Mouse (Mus musculus): ENCODE measurements around the gene Ddx39b. TPM values are rescaled to one million over a fixed set of nuclear protein-coding genes. Genes with fewer than 3 reads are reported as not detected.
"Not testable (repeated sequence)": the region's sequence is repeated elsewhere in the genome, so short reads cannot be mapped to it uniquely, and the experiment has no call there.

Ddx39b gene
- polyA plus RNA-seq, 1 experiment from 2014 or later = 466 TPM

- H3K4me2 ChIP-seq (ENCODE audit: low read length); H3K9ac ChIP-seq (replicated peaks; ENCODE audit: low read depth, low read length): not testable (repeated sequence)
Observed at GRCm38 (mm10) chr17:35295796-35296195, 54.2 kb downstream of the Ddx39b start.

GRCm38 (mm10) chr17:35300261-35300945 is 58.9 kb downstream of the Ddx39b start:
- not testable (repeated sequence) for H3K27ac ChIP-seq (ENCODE audit: low read length); H3K36me3 ChIP-seq (ENCODE audit: control insufficient read depth, insufficient read depth); H3K9me3 ChIP-seq (ENCODE audit: control insufficient read depth, low read length); H3K27me3 ChIP-seq (replicated peaks; ENCODE audit: control insufficient read depth, insufficient read depth, low read length); H3K4me3 ChIP-seq (replicated peaks; ENCODE audit: low read length); H3K9ac ChIP-seq (replicated peaks; ENCODE audit: low read depth, low read length); H3K4me2 ChIP-seq (ENCODE audit: low read length); H3K4me1 ChIP-seq (replicated peaks; ENCODE audit: control insufficient read depth, insufficient read depth, low read length); ATAC-seq
- 86% methylated on average over 7 of the region's 7 CpGs for WGBS

More at GRCm38 (mm10) chr17:35295796-35296195, 54.2 kb downstream of the Ddx39b start:
- not testable (repeated sequence) for H3K4me3 ChIP-seq (replicated peaks; ENCODE audit: low read length); H3K36me3 ChIP-seq (ENCODE audit: control insufficient read depth, insufficient read depth); H3K27ac ChIP-seq (ENCODE audit: low read length); ATAC-seq; H3K27me3 ChIP-seq (replicated peaks; ENCODE audit: control insufficient read depth, insufficient read depth, low read length); H3K4me1 ChIP-seq (replicated peaks; ENCODE audit: control insufficient read depth, insufficient read depth, low read length); H3K9me3 ChIP-seq (ENCODE audit: control insufficient read depth, low read length)
- WGBS = 5% methylated on average over 5 of the region's 5 CpGs

- H3K4me2 ChIP-seq (ENCODE audit: low read length) = no peak overlapping the region
- WGBS = 23% methylated on average over 13 of the region's 13 CpGs
- H3K9ac ChIP-seq (replicated peaks; ENCODE audit: low read depth, low read length) = no peak overlapping the region
- no peak overlapping the region for H3K4me3 ChIP-seq (replicated peaks; ENCODE audit: low read length)
- no peaks in the 10 kb centered on the region for H3K27me3 ChIP-seq (replicated peaks; ENCODE audit: control insufficient read depth, insufficient read depth, low read length)
- no peak for ATAC-seq
- no peaks in the 10 kb centered on the region for H3K36me3 ChIP-seq (ENCODE audit: control insufficient read depth, insufficient read depth)
- no peak overlapping the region for H3K27ac ChIP-seq (ENCODE audit: low read length)
- no peaks in the 10 kb centered on the region for H3K4me1 ChIP-seq (replicated peaks; ENCODE audit: control insufficient read depth, insufficient read depth, low read length)
- H3K9me3 ChIP-seq (ENCODE audit: control insufficient read depth, low read length) = no peaks in the 10 kb centered on the region
Observed at GRCm38 (mm10) chr17:35301645-35302258, 60.2 kb downstream of the Ddx39b start.

DNA sequence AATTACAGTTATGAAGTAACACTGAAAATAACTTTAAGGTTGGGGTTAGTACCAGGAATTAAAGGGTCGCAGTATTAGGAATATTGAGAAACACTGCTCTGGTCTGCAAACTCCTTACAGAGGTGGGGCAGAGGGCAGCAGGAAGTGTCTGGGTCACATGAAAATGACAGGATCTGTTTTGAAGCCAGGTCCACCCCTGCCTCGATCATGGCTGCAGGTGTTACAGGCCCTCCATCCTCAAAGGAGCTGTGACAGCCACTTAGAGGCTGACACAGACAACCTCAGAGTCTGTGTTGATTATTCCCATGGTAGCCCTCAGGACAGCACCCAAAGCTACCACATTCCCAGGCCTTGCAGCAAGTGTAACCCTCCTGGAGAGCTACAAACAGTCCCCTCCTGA is 61.7 kb downstream of the Ddx39b start:
- H3K36me3 ChIP-seq (ENCODE audit: control insufficient read depth, insufficient read depth) = no peaks in the 10 kb centered on the region
- no peak overlapping the region for H3K4me3 ChIP-seq (replicated peaks; ENCODE audit: low read length)
- H3K4me1 ChIP-seq (replicated peaks; ENCODE audit: control insufficient read depth, insufficient read depth, low read length) = no peaks in the 10 kb centered on the region
- no peaks in the 10 kb centered on the region for H3K9me3 ChIP-seq (ENCODE audit: control insufficient read depth, low read length)
- H3K27ac ChIP-seq (ENCODE audit: low read length) = no peak overlapping the region
- no peak for ATAC-seq
- 0 out of 2 replicates have a peak, but pooled peaks cover 2% of the 10 kb centered on the region for H3K27me3 ChIP-seq (replicated peaks; ENCODE audit: control insufficient read depth, insufficient read depth, low read length)
- H3K9ac ChIP-seq (replicated peaks; ENCODE audit: low read depth, low read length) = no peak overlapping the region
- H3K4me2 ChIP-seq (ENCODE audit: low read length) = no peak overlapping the region
- 81% methylated on average over 2 of the region's 2 CpGs for WGBS

Small RNAs within 50 kb of the gene (microRNA-seq; reads per million reads assigned to microRNA genes)
- gene Mir6973a = not detected
- gene Mir6974 = not detected
- gene Mir6975 = 2.3 reads per million, percentile 5 among the genes with 10 or more reads in this experiment
- 0.62 reads per million for gene Mir8094

Other genes starting within 250 kb of the Ddx39b start
- 81.7 and 85.2 TPM in 2 replicates for gene Vars, start 240.8 kb upstream of the Ddx39b start, polyA plus RNA-seq (2015; fragmentation: Nextera tagmentation; extraction: Ambion mirVana)
- 0.12 and 0.14 TPM in 2 replicates for gene Vwa7, start 225.2 kb upstream of the Ddx39b start, polyA plus RNA-seq (2015; fragmentation: Nextera tagmentation; extraction: Ambion mirVana)
- gene Sapcd1, start 213.7 kb upstream of the Ddx39b start, polyA plus RNA-seq (2015; fragmentation: Nextera tagmentation; extraction: Ambion mirVana) = 2.2 and 2.7 TPM in 2 replicates
- 3.1 and 3.4 TPM in 2 replicates for gene Msh5, start 195.0 kb upstream of the Ddx39b start, polyA plus RNA-seq (2015; fragmentation: Nextera tagmentation; extraction: Ambion mirVana)
- gene Clic1, start 191.8 kb upstream of the Ddx39b start, polyA plus RNA-seq (2015; fragmentation: Nextera tagmentation; extraction: Ambion mirVana) = 79.3 and 85.5 TPM in 2 replicates
- 484 and 489 TPM in 2 replicates for gene Ddah2, start 182.7 kb upstream of the Ddx39b start, polyA plus RNA-seq (2015; fragmentation: Nextera tagmentation; extraction: Ambion mirVana)
- gene Ly6g6c, start 176.4 kb upstream of the Ddx39b start, polyA plus RNA-seq (2015; fragmentation: Nextera tagmentation; extraction: Ambion mirVana) = not detected in 2 replicates
- 0.24 TPM in 1 of 2 replicates, not detected in the other for gene Mpig6b, start 175.6 kb upstream of the Ddx39b start, polyA plus RNA-seq (2015; fragmentation: Nextera tagmentation; extraction: Ambion mirVana)
- gene Ly6g6e, start 164.8 kb upstream of the Ddx39b start, polyA plus RNA-seq (2015; fragmentation: Nextera tagmentation; extraction: Ambion mirVana) = 11.8 and 12.3 TPM in 2 replicates
- 1.2 and 1.6 TPM in 2 replicates for gene Ly6g6d, start 163.7 kb upstream of the Ddx39b start, polyA plus RNA-seq (2015; fragmentation: Nextera tagmentation; extraction: Ambion mirVana)
- not detected in 2 replicates for gene Ly6g6f, start 156.1 kb upstream of the Ddx39b start, polyA plus RNA-seq (2015; fragmentation: Nextera tagmentation; extraction: Ambion mirVana)
- 93.1 and 109 TPM in 2 replicates for gene Abhd16a, start 152.5 kb upstream of the Ddx39b start, polyA plus RNA-seq (2015; fragmentation: Nextera tagmentation; extraction: Ambion mirVana)
- not detected in 2 replicates for gene Ly6g5c, start 133.5 kb upstream of the Ddx39b start, polyA plus RNA-seq (2015; fragmentation: Nextera tagmentation; extraction: Ambion mirVana)
- 0.62 and 1.3 TPM in 2 replicates for gene Ly6g5b, start 126.3 kb upstream of the Ddx39b start, polyA plus RNA-seq (2015; fragmentation: Nextera tagmentation; extraction: Ambion mirVana)
- 29.6 and 29.8 TPM in 2 replicates for gene Gpank1, start 120.3 kb upstream of the Ddx39b start, polyA plus RNA-seq (2015; fragmentation: Nextera tagmentation; extraction: Ambion mirVana)
- 308 and 320 TPM in 2 replicates for gene Csnk2b, start 119.7 kb upstream of the Ddx39b start, polyA plus RNA-seq (2015; fragmentation: Nextera tagmentation; extraction: Ambion mirVana)
- gene D17H6S53E, start 115.4 kb upstream of the Ddx39b start, polyA plus RNA-seq (2015; fragmentation: Nextera tagmentation; extraction: Ambion mirVana) = 6.1 and 8.6 TPM in 2 replicates
- 0.56 TPM in 1 of 2 replicates, not detected in the other for gene Apom, start 109.7 kb upstream of the Ddx39b start, polyA plus RNA-seq (2015; fragmentation: Nextera tagmentation; extraction: Ambion mirVana)
- gene Bag6, start 106.6 kb upstream of the Ddx39b start, polyA plus RNA-seq (2015; fragmentation: Nextera tagmentation; extraction: Ambion mirVana) = 85.4 and 86.7 TPM in 2 replicates
- gene Prrc2a, start 76.8 kb upstream of the Ddx39b start, polyA plus RNA-seq (2015; fragmentation: Nextera tagmentation; extraction: Ambion mirVana) = 156 and 195 TPM in 2 replicates
- 5.9 and 8.0 TPM in 2 replicates for gene Aif1, start 65.7 kb upstream of the Ddx39b start, polyA plus RNA-seq (2015; fragmentation: Nextera tagmentation; extraction: Ambion mirVana)
- 4.5 and 4.9 TPM in 2 replicates for gene Lst1, start 53.3 kb upstream of the Ddx39b start, polyA plus RNA-seq (2015; fragmentation: Nextera tagmentation; extraction: Ambion mirVana)
- 0.24 TPM in 1 of 2 replicates, not detected in the other for gene Ltb, start 47.3 kb upstream of the Ddx39b start, polyA plus RNA-seq (2015; fragmentation: Nextera tagmentation; extraction: Ambion mirVana)
- gene Tnf, start 39.7 kb upstream of the Ddx39b start, polyA plus RNA-seq (2015; fragmentation: Nextera tagmentation; extraction: Ambion mirVana) = not detected in 2 replicates
- gene Lta, start 36.4 kb upstream of the Ddx39b start, polyA plus RNA-seq (2015; fragmentation: Nextera tagmentation; extraction: Ambion mirVana) = 0.24 and 0.35 TPM in 2 replicates
- gene Gm16181, start 20.9 kb upstream of the Ddx39b start, polyA plus RNA-seq (2015; fragmentation: Nextera tagmentation; extraction: Ambion mirVana) = 0.62 TPM in 1 of 2 replicates, not detected in the other
- gene Atp6v1g2, start 8.1 kb upstream of the Ddx39b start, polyA plus RNA-seq (2015; fragmentation: Nextera tagmentation; extraction: Ambion mirVana) = 46.2 and 64.8 TPM in 2 replicates
- gene Nfkbil1, start 6.0 kb upstream of the Ddx39b start, polyA plus RNA-seq (2015; fragmentation: Nextera tagmentation; extraction: Ambion mirVana) = 9.5 and 10.7 TPM in 2 replicates
- 48.1 and 65.7 TPM in 2 replicates for gene H2-D1, start 21.0 kb downstream of the Ddx39b start, polyA plus RNA-seq (2015; fragmentation: Nextera tagmentation; extraction: Ambion mirVana)
- gene H2-Q1, start 78.7 kb downstream of the Ddx39b start, polyA plus RNA-seq (2015; fragmentation: Nextera tagmentation; extraction: Ambion mirVana) = 0.43 and 0.47 TPM in 2 replicates
- 1.4 and 3.3 TPM in 2 replicates for gene H2-Q2, start 100.5 kb downstream of the Ddx39b start, polyA plus RNA-seq (2015; fragmentation: Nextera tagmentation; extraction: Ambion mirVana)
- 0.65 TPM in 2 replicates for gene H2-Q4, start 137.9 kb downstream of the Ddx39b start, polyA plus RNA-seq (2015; fragmentation: Nextera tagmentation; extraction: Ambion mirVana)
- 0.36 and 0.60 TPM in 2 replicates for gene H2-Q6, start 183.1 kb downstream of the Ddx39b start, polyA plus RNA-seq (2015; fragmentation: Nextera tagmentation; extraction: Ambion mirVana)
- gene H2-Q7, start 197.4 kb downstream of the Ddx39b start, polyA plus RNA-seq (2015; fragmentation: Nextera tagmentation; extraction: Ambion mirVana) = 0.99 and 3.1 TPM in 2 replicates
- gene H2-Q10, start 228.3 kb downstream of the Ddx39b start, polyA plus RNA-seq (2015; fragmentation: Nextera tagmentation; extraction: Ambion mirVana) = 0.14 TPM in 1 of 2 replicates, not detected in the other